Mouse (Mus musculus) limb, embryonic 11.5 days (tissue): ENCODE results near the gene Retn. TPM values are rescaled to one million over a fixed set of nuclear protein-coding genes. Genes with fewer than 3 reads are reported as not detected.
A peak's percentile ranks its signal among the peaks of the same experiment; 100 is the strongest.

Source experiments
- ATAC-seq: fragments of 200-750 bp; cut with Nextera tagmentation; 2 replicates; pipeline ENCODE4 v1.8.0; 2017; ENCODE audit warnings: low read depth; ENCODE audit not compliant: insufficient number of reproducible peaks, low FRiP score, low TSS enrichment
- DNase-seq: peaks from one replicate; pipeline ENCODE4 v3.0.0-alpha.2; 2015; ENCODE audit warnings: low spot score
- H3K27ac ChIP-seq: fragments of 300-500 bp; sonication (generic); replicated peaks from 2 replicates; pipeline ENCODE4 v1.5.1; 2014; ENCODE audit warnings: low read depth, mild to moderate bottlenecking, low read length
- H3K27me3 ChIP-seq: fragments of 300-500 bp; sonication (generic); 2 replicates; pipeline ENCODE4 v1.6.1; 2014; ENCODE audit warnings: mild to moderate bottlenecking, low read length, mixed read lengths; ENCODE audit not compliant: control insufficient read depth, insufficient read depth
- H3K36me3 ChIP-seq: fragments of 300-500 bp; sonication (generic); 2 replicates; pipeline ENCODE4 v1.6.1; 2014; ENCODE audit warnings: mild to moderate bottlenecking, low read length, moderate library complexity, mixed read lengths; ENCODE audit not compliant: control insufficient read depth, insufficient read depth
- H3K4me1 ChIP-seq: fragments of 300-500 bp; sonication (generic); 2 replicates; pipeline ENCODE4 v1.6.1; 2014; ENCODE audit warnings: low read length, mixed read lengths; ENCODE audit not compliant: control insufficient read depth, insufficient read depth
- H3K4me2 ChIP-seq: fragments of 300-500 bp; sonication (generic); 2 replicates; pipeline ENCODE4 v1.6.1; 2014; ENCODE audit warnings: low read depth, mild to moderate bottlenecking, moderate library complexity; ENCODE audit not compliant: severe bottlenecking
- H3K4me3 ChIP-seq: fragments of 300-500 bp; sonication (generic); 2 replicates; pipeline ENCODE4 v1.5.1; 2014; ENCODE audit warnings: low read depth, low read length
- H3K9ac ChIP-seq: fragments of 300-500 bp; sonication (generic); 2 replicates; pipeline ENCODE4 v1.6.1; 2014; ENCODE audit warnings: mild to moderate bottlenecking, low read length
- H3K9me3 ChIP-seq: fragments of 300-500 bp; sonication (generic); 2 replicates; pipeline ENCODE4 v1.6.1; 2016; ENCODE audit warnings: low read length; ENCODE audit not compliant: control insufficient read depth
- WGBS: fragments of 180-500 bp; shearing (Covaris S2); extraction: QIAGEN DNeasy Blood & Tissue Kit; methylation state at CpG from one replicate; pipeline ENCODE4 v1.1.7; 2014; 5-methylcytosine and 5-hydroxymethylcytosine counted together
- polyA plus RNA-seq: library from polyadenylated mRNA; unstranded; fragments of >200 nt; fragmentation: Nextera tagmentation; extraction: Ambion mirVana; gene quantifications from 2 replicates; pipeline ENCODE4 v1.2.1, GENCODE M21; 2014

The Retn gene
- polyA plus RNA-seq, 1 experiment from 2014 or later = not detected

DNA sequence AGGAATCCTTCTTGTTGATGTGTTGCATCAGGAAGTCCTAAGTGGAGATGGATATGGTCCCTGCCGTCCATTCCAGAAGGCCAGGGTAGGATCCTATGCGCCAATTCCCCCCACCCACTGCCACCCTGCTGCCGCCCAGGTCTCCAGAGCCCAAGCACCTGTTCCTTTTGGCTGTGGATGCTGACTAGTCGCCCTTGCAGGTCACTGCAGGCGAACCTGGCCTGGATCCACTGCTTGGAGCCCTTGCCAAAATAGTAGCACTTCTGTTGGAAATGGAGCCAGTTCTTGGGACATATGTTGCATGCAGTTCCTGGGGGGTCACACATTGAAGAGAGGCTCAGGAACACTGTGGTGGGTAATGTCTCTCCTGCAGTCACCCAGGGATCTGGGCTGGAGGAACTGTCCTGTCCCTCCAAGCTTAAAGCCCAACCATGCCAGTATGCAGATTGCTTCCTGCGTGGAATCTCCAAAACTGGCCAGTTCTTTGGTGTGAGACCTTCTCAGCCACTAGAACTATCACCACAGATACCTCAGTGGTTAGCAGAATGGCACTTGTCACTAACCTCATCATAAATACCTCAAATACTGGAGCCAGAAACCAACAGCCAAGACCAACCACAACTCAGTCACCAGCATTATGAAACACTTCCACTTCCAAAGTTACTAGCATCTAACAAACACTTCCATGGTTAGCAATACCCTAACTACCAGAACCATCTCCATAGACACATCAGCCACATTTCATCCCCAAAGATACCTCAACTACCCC lies 28.0 kb downstream of the Retn start:
- no peak overlapping the region for H3K9ac ChIP-seq
- WGBS = 81% methylated on average over 6 of the region's 6 CpGs
- H3K4me3 ChIP-seq = no peak overlapping the region
- peaks cover 13% of the 10 kb centered on the region for H3K36me3 ChIP-seq
- H3K27ac ChIP-seq = no peak overlapping the region
- H3K9me3 ChIP-seq = peaks cover 3% of the 10 kb centered on the region; the same call in 1 of the 2 replicates
- DNase-seq (no peak), ATAC-seq (no peak)
- H3K4me2 ChIP-seq = no peak overlapping the region
- H3K27me3 ChIP-seq = no peaks in the 10 kb centered on the region
- no peaks in the 10 kb centered on the region for H3K4me1 ChIP-seq

DNA sequence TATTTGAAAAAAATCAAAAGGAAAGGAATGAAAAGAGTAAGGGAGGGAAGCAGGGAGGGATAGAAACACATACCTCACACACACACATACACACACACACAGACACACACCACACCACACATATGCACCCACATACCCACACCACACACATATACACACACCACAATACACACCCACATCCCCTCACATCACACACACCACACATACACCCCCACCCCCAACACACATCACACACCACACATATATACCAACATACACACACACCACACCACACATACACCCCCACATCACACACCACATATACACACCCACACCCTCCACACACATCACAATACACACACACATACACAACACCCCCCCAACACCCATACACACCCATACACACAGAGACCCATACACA lies 29.0 kb downstream of the Retn start:
- Histone ChIP-seq H3K36me3 (peaks cover 6% of the 10 kb centered on the region), H3K27ac (no peak overlapping the region), H3K4me2 (no peak overlapping the region), H3K4me1 (no peaks in the 10 kb centered on the region), H3K27me3 (no peaks in the 10 kb centered on the region), H3K4me3 (no peak overlapping the region), H3K9ac (no peak overlapping the region), H3K9me3 (peaks cover 3% of the 10 kb centered on the region; the same call in 1 of the 2 replicates)
- DNase-seq = no peak
- ATAC-seq = 0 out of 2 replicates have a peak, but pooled peaks have one; percentile 33

GRCm38 (mm10) chr8:3685422-3685821 lies 29.9 kb downstream of the Retn start:
- H3K27me3 ChIP-seq = no peaks in the 10 kb centered on the region
- peaks cover 3% of the 10 kb centered on the region; the same call in 1 of the 2 replicates for H3K9me3 ChIP-seq
- no peak for DNase-seq
- H3K27ac ChIP-seq = no peak overlapping the region
- no peaks in the 10 kb centered on the region for H3K4me1 ChIP-seq
- H3K9ac ChIP-seq = no peak overlapping the region
- no peaks in the 10 kb centered on the region; the same call in 1 of the 2 replicates for H3K36me3 ChIP-seq
- no peak overlapping the region for H3K4me3 ChIP-seq
- no peak overlapping the region for H3K4me2 ChIP-seq
- ATAC-seq = no peak
- WGBS = 65% methylated on average over 5 of the region's 5 CpGs

DNA sequence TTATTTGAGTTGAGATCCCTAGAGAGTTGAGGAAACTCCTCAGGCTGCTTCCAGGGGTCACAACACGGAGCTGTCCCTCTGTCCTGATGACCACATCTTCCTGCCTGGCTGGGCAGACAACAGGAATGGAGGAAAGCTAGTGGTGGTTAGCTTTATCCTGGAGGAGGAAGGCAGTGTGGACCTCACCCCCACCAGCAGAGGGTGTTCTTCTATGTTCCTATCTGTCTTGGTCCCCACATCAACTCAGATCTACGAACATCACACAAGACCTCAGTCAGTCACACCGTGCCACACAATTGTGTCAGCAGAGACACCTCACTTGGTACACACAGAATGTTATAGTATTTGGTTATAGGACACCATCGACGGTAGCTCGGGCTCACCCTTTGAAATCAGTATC lies 32.0 kb downstream of the Retn start:
- Histone ChIP-seq H3K9ac (no peak overlapping the region), H3K27me3 (no peaks in the 10 kb centered on the region), H3K9me3 (peaks cover 3% of the 10 kb centered on the region; the same call in 1 of the 2 replicates), H3K27ac (no peak overlapping the region), H3K4me1 (no peaks in the 10 kb centered on the region), H3K4me2 (no peak overlapping the region), H3K4me3 (no peak overlapping the region), H3K36me3 (no peaks in the 10 kb centered on the region)
- no peak for DNase-seq
- 76% methylated on average over 6 of the region's 6 CpGs for WGBS
- no peak for ATAC-seq

DNA sequence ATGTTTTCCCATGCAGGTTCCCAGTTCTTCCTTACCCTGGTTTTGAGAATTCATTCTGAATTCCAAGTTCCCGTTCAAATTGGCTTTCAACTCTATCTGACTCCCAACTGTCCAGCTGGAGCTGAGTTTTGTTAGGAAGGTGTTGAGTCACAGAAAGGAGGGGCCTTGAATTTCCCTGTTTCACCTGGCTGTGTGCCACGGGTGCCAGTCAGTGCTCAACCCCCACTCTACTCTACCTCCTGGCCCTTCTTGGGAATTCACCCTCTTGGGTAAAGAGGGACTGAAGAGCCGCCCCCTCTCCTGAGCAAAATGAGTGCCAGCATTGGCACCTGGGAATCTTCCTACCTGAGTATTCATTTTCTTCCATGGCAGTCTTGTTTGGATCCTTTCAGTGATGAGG lies 35.2 kb downstream of the Retn start:
- no peak for ATAC-seq

DNA sequence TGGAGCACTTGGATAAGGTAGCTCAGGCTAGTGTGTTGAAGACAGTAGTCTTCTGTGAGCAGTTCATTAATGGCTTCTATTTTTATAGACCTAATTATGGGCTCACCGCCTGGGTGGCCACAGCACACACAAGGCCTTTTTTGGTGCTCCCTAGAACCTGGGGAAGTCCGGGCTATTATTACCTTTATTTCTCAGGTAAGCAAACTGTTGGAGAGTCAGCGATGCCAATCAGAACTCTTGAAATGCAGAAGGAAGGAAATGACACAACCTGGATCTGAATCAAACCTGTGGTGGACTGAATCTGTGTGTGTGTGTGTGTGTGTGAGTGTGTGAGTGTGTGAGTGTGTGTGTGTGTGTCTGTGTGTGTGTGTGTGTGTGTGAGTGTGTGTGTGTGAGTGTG lies 38.6 kb downstream of the Retn start, which contains the start of gene Fcer2a:
Fcer2a (minus strand) TSS at position 55 of the 400 bp plus-strand sequence.
- no peak for ATAC-seq
- H3K4me2 ChIP-seq = no peak within 1 kb of the TSS
- no peak within 1 kb of the TSS for H3K9ac ChIP-seq
- H3K27ac ChIP-seq = no peak within 1 kb of the TSS
- H3K4me3 ChIP-seq = no peak within 1 kb of the TSS
- no peaks in the 10 kb centered on the region for H3K9me3 ChIP-seq
- DNase-seq = no peak
- WGBS = 78% methylated on average over 3 of the region's 3 CpGs
- H3K4me1 ChIP-seq = no peaks in the 10 kb centered on the region
- H3K36me3 ChIP-seq = no peaks in the 10 kb centered on the region
- H3K27me3 ChIP-seq = no peaks in the 10 kb centered on the region

More for the DNA sequence above, 35.2 kb downstream of the Retn start:
- H3K9me3 ChIP-seq = 0 out of 2 replicates have a peak, but pooled peaks cover 3% of the 10 kb centered on the region
- H3K27ac ChIP-seq = no peak overlapping the region
- WGBS = 85% methylated on average over 3 of the region's 3 CpGs
- DNase-seq = no peak
- no peaks in the 10 kb centered on the region for H3K27me3 ChIP-seq
- no peaks in the 10 kb centered on the region for H3K4me1 ChIP-seq
- no peak overlapping the region for H3K4me2 ChIP-seq
- no peaks in the 10 kb centered on the region for H3K36me3 ChIP-seq
- H3K9ac ChIP-seq = no peak overlapping the region
- H3K4me3 ChIP-seq = no peak overlapping the region

DNA sequence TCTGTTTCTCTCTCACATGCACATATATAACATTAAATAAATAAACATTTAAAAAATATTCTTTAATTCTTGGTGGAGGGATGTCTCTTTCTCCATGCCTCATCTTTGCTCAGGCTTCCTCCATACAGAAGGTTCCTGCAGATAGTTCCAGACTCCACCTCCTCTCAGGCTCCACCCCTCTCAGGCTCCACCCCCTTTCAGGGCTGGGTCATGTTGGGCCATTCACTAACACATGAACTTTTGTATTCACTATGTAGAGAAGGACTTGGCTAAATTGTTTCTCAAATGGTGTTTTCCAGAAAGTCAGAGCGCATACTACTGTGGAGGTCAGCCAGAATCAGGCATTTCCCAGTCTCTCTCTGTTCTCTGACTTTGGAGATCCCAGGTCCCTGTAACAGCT lies 45.9 kb downstream of the Retn start:
- Histone ChIP-seq H3K4me1 (no peaks in the 10 kb centered on the region), H3K36me3 (no peaks in the 10 kb centered on the region), H3K4me2 (no peak overlapping the region), H3K27me3 (no peaks in the 10 kb centered on the region), H3K27ac (no peak overlapping the region), H3K9me3 (no peaks in the 10 kb centered on the region), H3K9ac (no peak overlapping the region), H3K4me3 (no peak overlapping the region)
- 94% methylated on average over 1 of the region's 1 CpGs for WGBS
- ATAC-seq (no peak; the same call in 1 of the 2 replicates), DNase-seq (no peak)

GRCm38 (mm10) chr8:3705711-3706110 lies 50.1 kb downstream of the Retn start:
- ATAC-seq (no peak), DNase-seq (no peak)
- H3K4me1 ChIP-seq = no peaks in the 10 kb centered on the region
- no peaks in the 10 kb centered on the region for H3K9me3 ChIP-seq
- no peak overlapping the region for H3K4me3 ChIP-seq
- no peaks in the 10 kb centered on the region for H3K27me3 ChIP-seq
- no peaks in the 10 kb centered on the region for H3K36me3 ChIP-seq
- H3K9ac ChIP-seq = no peak overlapping the region
- 58% methylated on average over 4 of the region's 4 CpGs for WGBS
- H3K4me2 ChIP-seq = no peak overlapping the region
- H3K27ac ChIP-seq = no peak overlapping the region
